Mouse (Mus musculus) midbrain, embryonic 15.5 days (tissue): ENCODE data around the gene Pigz. TPM values are rescaled to one million over a fixed set of nuclear protein-coding genes. Genes with fewer than 3 reads are reported as not detected.
"Not testable (repeated sequence)": the region's sequence is repeated elsewhere in the genome, so short reads cannot be mapped to it uniquely, and the experiment has no call there.

Experiments used
- ATAC-seq: fragments of 200-750 bp; cut with Nextera tagmentation; replicated peaks from 2 replicates; pipeline ENCODE4 v1.8.0; 2017; ENCODE audit warnings: moderate TSS enrichment
- H3K27ac ChIP-seq: fragments of 300-500 bp; sonication (generic); 2 replicates; pipeline ENCODE4 v1.5.1; 2015; ENCODE audit warnings: mild to moderate bottlenecking, inconsistent platforms
- H3K27me3 ChIP-seq: fragments of 300-500 bp; sonication (generic); replicated peaks from 2 replicates; pipeline ENCODE4 v1.6.1; 2015; ENCODE audit warnings: inconsistent platforms
- H3K36me3 ChIP-seq: fragments of 300-500 bp; sonication (generic); replicated peaks from 2 replicates; pipeline ENCODE4 v1.6.1; 2015; ENCODE audit warnings: inconsistent platforms
- H3K4me1 ChIP-seq: fragments of 300-500 bp; sonication (generic); 2 replicates; pipeline ENCODE4 v1.6.1; 2015; ENCODE audit warnings: inconsistent platforms
- H3K4me2 ChIP-seq: fragments of 300-500 bp; sonication (generic); 2 replicates; pipeline ENCODE4 v1.6.1; 2015; ENCODE audit warnings: inconsistent platforms, mild to moderate bottlenecking, moderate library complexity
- H3K4me3 ChIP-seq: fragments of 300-500 bp; sonication (generic); 2 replicates; pipeline ENCODE4 v1.5.1; 2015; ENCODE audit warnings: mild to moderate bottlenecking, inconsistent platforms
- H3K9ac ChIP-seq: fragments of 300-500 bp; sonication (generic); 2 replicates; pipeline ENCODE4 v1.6.1; 2015; ENCODE audit warnings: mild to moderate bottlenecking, inconsistent platforms
- H3K9me3 ChIP-seq: fragments of 300-500 bp; sonication (generic); 2 replicates; pipeline ENCODE4 v1.6.1; 2016; ENCODE audit warnings: inconsistent platforms
- WGBS: fragments of 180-500 bp; shearing (Covaris S2); methylation state at CpG from one replicate; pipeline ENCODE4 v1.1.7; 2015; ENCODE audit warnings: mixed read lengths; 5-methylcytosine and 5-hydroxymethylcytosine counted together
- polyA plus RNA-seq: library from polyadenylated mRNA; unstranded; fragments of >200 nt; fragmentation: Nextera tagmentation; extraction: Ambion mirVana; gene quantifications from 2 replicates; pipeline ENCODE4 v1.2.1, GENCODE M21; 2015

The Pigz gene
- polyA plus RNA-seq, 1 experiment from 2014 or later: 3.4 TPM

GRCm38 (mm10) chr16:31934550-31935010, 929 bp downstream of the Pigz start:
- peak overlapping the region; percentile 54 for H3K9ac ChIP-seq
- H3K27ac ChIP-seq: 0 out of 2 replicates have a peak overlapping the region, but pooled peaks have one; percentile 91
- H3K4me3 ChIP-seq: peak overlapping the region; percentile 41
- WGBS: 6% methylated on average over 13 of the region's 13 CpGs
- H3K9me3 ChIP-seq: no peaks in the 10 kb centered on the region
- H3K36me3 ChIP-seq: no peaks in the 10 kb centered on the region
- H3K27me3 ChIP-seq: 0 out of 2 replicates have a peak, but pooled peaks cover 3% of the 10 kb centered on the region
- peaks cover 34% of the 10 kb centered on the region for H3K4me1 ChIP-seq
- ATAC-seq: no peak
- H3K4me2 ChIP-seq: peak overlapping the region; percentile 81

GRCm38 (mm10) chr16:31935091-31935979, 1.7 kb downstream of the Pigz start:
- Histone ChIP-seq H3K27me3 (0 out of 2 replicates have a peak, but pooled peaks cover 3% of the 10 kb centered on the region), H3K4me2 (peak overlapping the region; percentile 81), H3K27ac (0 out of 2 replicates have a peak overlapping the region, but pooled peaks have one; percentile 34), H3K4me3 (peak overlapping the region; percentile 41), H3K36me3 (no peaks in the 10 kb centered on the region), H3K9ac (peak overlapping the region; percentile 23; the same call in 1 of the 2 replicates), H3K4me1 (peaks cover 34% of the 10 kb centered on the region), H3K9me3 (no peaks in the 10 kb centered on the region)
- ATAC-seq: peak; percentile 3; the same call in 1 of the 2 replicates
- WGBS: 3% methylated on average over 36 of the region's 36 CpGs

GRCm38 (mm10) chr16:31936568-31936967, 2.9 kb downstream of the Pigz start:
- ATAC-seq: no peak
- 85% methylated on average over 4 of the region's 4 CpGs for WGBS
- peaks cover 34% of the 10 kb centered on the region for H3K4me1 ChIP-seq
- H3K9me3 ChIP-seq: no peaks in the 10 kb centered on the region
- no peaks in the 10 kb centered on the region for H3K36me3 ChIP-seq
- no peak overlapping the region for H3K27ac ChIP-seq
- no peak overlapping the region for H3K4me2 ChIP-seq
- H3K9ac ChIP-seq: no peak overlapping the region
- peaks cover 3% of the 10 kb centered on the region; the same call in 1 of the 2 replicates for H3K27me3 ChIP-seq
- no peak overlapping the region for H3K4me3 ChIP-seq

- Histone ChIP-seq H3K27me3 (peaks cover 3% of the 10 kb centered on the region; the same call in 1 of the 2 replicates), H3K9me3 (no peaks in the 10 kb centered on the region), H3K36me3 (no peaks in the 10 kb centered on the region), H3K4me3 (no peak overlapping the region), H3K4me2 (no peak overlapping the region), H3K27ac (no peak overlapping the region), H3K9ac (no peak overlapping the region), H3K4me1 (peaks cover 19% of the 10 kb centered on the region)
- ATAC-seq: no peak
- WGBS: 74% methylated on average over 6 of the region's 6 CpGs
Observed at GRCm38 (mm10) chr16:31938856-31939255, 5.2 kb downstream of the Pigz start.

GRCm38 (mm10) chr16:31940586-31940985, 6.9 kb downstream of the Pigz start:
- H3K27ac ChIP-seq: no peak overlapping the region
- no peak for ATAC-seq
- WGBS: 69% methylated on average over 2 of the region's 2 CpGs

GRCm38 (mm10) chr16:31943980-31944379, 10.3 kb downstream of the Pigz start:
- H3K27me3 ChIP-seq: no peaks in the 10 kb centered on the region; the same call in 1 of the 2 replicates
- H3K4me1 ChIP-seq: peaks cover 42% of the 10 kb centered on the region
- no peak overlapping the region for H3K4me2 ChIP-seq
- no peak overlapping the region for H3K27ac ChIP-seq
- ATAC-seq: no peak
- no peaks in the 10 kb centered on the region for H3K9me3 ChIP-seq
- 5% methylated on average over 10 of the region's 10 CpGs for WGBS
- H3K36me3 ChIP-seq: 0 out of 2 replicates have a peak, but pooled peaks cover 3% of the 10 kb centered on the region
- no peak overlapping the region for H3K4me3 ChIP-seq
- H3K9ac ChIP-seq: peak overlapping the region; percentile 4; the same call in 1 of the 2 replicates

More at GRCm38 (mm10) chr16:31940586-31940985, 6.9 kb downstream of the Pigz start:
- H3K4me2 ChIP-seq: no peak overlapping the region
- no peak overlapping the region for H3K9ac ChIP-seq
- no peaks in the 10 kb centered on the region for H3K9me3 ChIP-seq
- peaks cover 2% of the 10 kb centered on the region; the same call in 1 of the 2 replicates for H3K27me3 ChIP-seq
- H3K36me3 ChIP-seq: 0 out of 2 replicates have a peak, but pooled peaks cover 3% of the 10 kb centered on the region
- H3K4me1 ChIP-seq: peaks cover 19% of the 10 kb centered on the region
- H3K4me3 ChIP-seq: no peak overlapping the region

- Histone ChIP-seq H3K9me3 (no peaks in the 10 kb centered on the region), H3K4me2 (no peak overlapping the region), H3K4me1 (peaks cover 50% of the 10 kb centered on the region), H3K9ac (no peak overlapping the region), H3K27ac (no peak overlapping the region), H3K4me3 (no peak overlapping the region), H3K36me3 (0 out of 2 replicates have a peak, but pooled peaks cover 3% of the 10 kb centered on the region), H3K27me3 (no peaks in the 10 kb centered on the region; the same call in 1 of the 2 replicates)
- ATAC-seq: no peak
- WGBS: 90% methylated on average over 12 of the region's 12 CpGs
Observed at GRCm38 (mm10) chr16:31944698-31945255, 11.1 kb downstream of the Pigz start.

- Histone ChIP-seq H3K9me3 (no peaks in the 10 kb centered on the region), H3K4me3 (no peak overlapping the region), H3K9ac (no peak overlapping the region), H3K4me1 (peaks cover 53% of the 10 kb centered on the region), H3K27me3 (no peaks in the 10 kb centered on the region; the same call in 1 of the 2 replicates), H3K36me3 (0 out of 2 replicates have a peak, but pooled peaks cover 3% of the 10 kb centered on the region), H3K4me2 (no peak overlapping the region; the same call in 1 of the 2 replicates), H3K27ac (no peak overlapping the region)
- no peak for ATAC-seq
- WGBS: 90% methylated on average over 6 of the region's 6 CpGs
Observed at GRCm38 (mm10) chr16:31945372-31945771, 11.7 kb downstream of the Pigz start.

- not testable (repeated sequence) for H3K27ac ChIP-seq, H3K4me2 ChIP-seq, H3K27me3 ChIP-seq, H3K36me3 ChIP-seq, H3K9ac ChIP-seq, ATAC-seq, H3K4me3 ChIP-seq, H3K9me3 ChIP-seq
- H3K4me1 ChIP-seq: peaks cover 53% of the 10 kb centered on the region
- 89% methylated on average over 6 of the region's 6 CpGs for WGBS
Observed at GRCm38 (mm10) chr16:31945986-31946385, 12.3 kb downstream of the Pigz start.

- no peaks in the 10 kb centered on the region for H3K27me3 ChIP-seq
- peak overlapping the region; percentile 85; the same call in 1 of the 2 replicates for H3K27ac ChIP-seq
- H3K4me2 ChIP-seq: peak overlapping the region; percentile 85
- peak overlapping the region; percentile 69 for H3K9ac ChIP-seq
- H3K4me1 ChIP-seq: peaks cover 53% of the 10 kb centered on the region
- H3K9me3 ChIP-seq: no peaks in the 10 kb centered on the region
- ATAC-seq: no peak
- H3K4me3 ChIP-seq: peak overlapping the region; percentile 69
- WGBS: 37% methylated on average over 8 of the region's 8 CpGs
- 0 out of 2 replicates have a peak, but pooled peaks cover 3% of the 10 kb centered on the region for H3K36me3 ChIP-seq
Observed at GRCm38 (mm10) chr16:31947333-31947732, 13.7 kb downstream of the Pigz start.

- no peak for ATAC-seq
- peaks cover 53% of the 10 kb centered on the region for H3K4me1 ChIP-seq
- peak overlapping the region; percentile 85 for H3K27ac ChIP-seq
Observed at GRCm38 (mm10) chr16:31947901-31948316, 14.3 kb downstream of the Pigz start.

GRCm38 (mm10) chr16:31948345-31948774, 14.7 kb downstream of the Pigz start, which contains the start of the genes 0610012G03Rik and Ncbp2:
Gene 0610012G03Rik, minus strand, starts transcription at chr16:31948494.
Gene Ncbp2, plus strand, starts transcription at chr16:31948513.
- Histone ChIP-seq H3K9me3 (no peaks in the 10 kb centered on the region), H3K27me3 (no peaks in the 10 kb centered on the region), H3K4me1 (peaks cover 53% of the 10 kb centered on the region), H3K4me3 (peak within 1 kb of the TSS; percentile 69), H3K4me2 (peak within 1 kb of the TSS; percentile 85), H3K9ac (peak within 1 kb of the TSS; percentile 69), H3K36me3 (0 out of 2 replicates have a peak, but pooled peaks cover 3% of the 10 kb centered on the region), H3K27ac (peak within 1 kb of the TSS; percentile 85)
- ATAC-seq: peak; percentile 92
- WGBS: under 1% methylated on average over 55 of the region's 55 CpGs

More at GRCm38 (mm10) chr16:31947901-31948316, 14.3 kb downstream of the Pigz start:
- Histone ChIP-seq H3K9me3 (no peaks in the 10 kb centered on the region), H3K9ac (peak overlapping the region; percentile 69), H3K4me3 (peak overlapping the region; percentile 69), H3K27me3 (no peaks in the 10 kb centered on the region), H3K4me2 (peak overlapping the region; percentile 85), H3K36me3 (0 out of 2 replicates have a peak, but pooled peaks cover 3% of the 10 kb centered on the region)
- WGBS: 0% methylated on average over 37 of the region's 38 CpGs
